Mouse (Mus musculus) CD4-positive helper T cell, adult 2 months (primary cell): ENCODE data around the gene Olfr935.

Experiments used
- DNase-seq: peaks from one replicate; pipeline ENCODE4 v3.0.0-alpha.2; 2012; ENCODE audit warnings: low read depth, missing footprints, low spot score

The Olfr935 gene

GRCm38 (mm10) chr9:38999583-38999982 is at the start of gene Olfr935:
Gene Olfr935 (minus strand): TSS chr9:38999683.
- DNase-seq = no peak

- no peak for DNase-seq
Observed at GRCm38 (mm10) chr9:39023277-39023676, 23.8 kb upstream of the Olfr935 start, which contains the start of gene Olfr146. Gene Olfr146 (minus strand): TSS chr9:39023377.

GRCm38 (mm10) chr9:38988215-38988614 is 11.3 kb downstream of the Olfr935 start, which contains the start of gene Olfr934:
Gene Olfr934 (minus strand): TSS chr9:38988315.
- DNase-seq = no peak

DNA sequence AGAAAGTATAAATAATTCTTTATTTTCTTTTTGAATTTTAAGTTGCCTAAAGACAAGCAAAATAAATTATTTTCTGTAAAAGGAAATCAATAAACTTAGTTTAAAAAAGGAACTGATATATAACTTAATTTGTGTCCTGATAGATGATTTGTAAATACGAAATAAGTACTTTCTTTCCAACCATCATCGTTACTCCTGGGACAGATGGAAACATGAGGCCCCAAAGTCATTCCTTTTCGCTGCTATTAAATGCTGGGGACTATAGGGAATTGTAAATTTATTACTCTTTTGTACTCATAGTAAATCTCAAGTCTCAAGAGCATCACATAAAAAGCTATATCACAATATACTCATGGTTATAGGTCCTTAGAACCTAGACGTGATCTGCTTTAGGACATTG is 27.5 kb downstream of the Olfr935 start, which contains the start of gene Olfr933:
Olfr933 (plus strand) TSS at position 301 of the 400 bp plus-strand sequence.
- no peak for DNase-seq

DNA sequence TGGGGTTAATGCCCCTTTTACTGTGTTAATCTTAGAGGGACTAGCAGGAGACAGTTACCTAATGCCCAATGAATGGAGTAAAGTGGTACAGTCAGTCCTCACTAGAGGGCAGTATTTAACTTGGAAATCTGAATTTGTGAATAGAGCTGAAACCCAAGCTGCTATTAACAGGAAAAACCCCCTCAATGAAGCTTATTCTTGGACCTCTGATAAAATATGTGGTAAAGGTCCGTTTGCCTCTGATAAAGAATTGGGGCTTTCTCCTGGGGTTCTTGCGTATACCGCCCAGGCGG is 45.4 kb downstream of the Olfr935 start:
- DNase-seq = no peak

DNA sequence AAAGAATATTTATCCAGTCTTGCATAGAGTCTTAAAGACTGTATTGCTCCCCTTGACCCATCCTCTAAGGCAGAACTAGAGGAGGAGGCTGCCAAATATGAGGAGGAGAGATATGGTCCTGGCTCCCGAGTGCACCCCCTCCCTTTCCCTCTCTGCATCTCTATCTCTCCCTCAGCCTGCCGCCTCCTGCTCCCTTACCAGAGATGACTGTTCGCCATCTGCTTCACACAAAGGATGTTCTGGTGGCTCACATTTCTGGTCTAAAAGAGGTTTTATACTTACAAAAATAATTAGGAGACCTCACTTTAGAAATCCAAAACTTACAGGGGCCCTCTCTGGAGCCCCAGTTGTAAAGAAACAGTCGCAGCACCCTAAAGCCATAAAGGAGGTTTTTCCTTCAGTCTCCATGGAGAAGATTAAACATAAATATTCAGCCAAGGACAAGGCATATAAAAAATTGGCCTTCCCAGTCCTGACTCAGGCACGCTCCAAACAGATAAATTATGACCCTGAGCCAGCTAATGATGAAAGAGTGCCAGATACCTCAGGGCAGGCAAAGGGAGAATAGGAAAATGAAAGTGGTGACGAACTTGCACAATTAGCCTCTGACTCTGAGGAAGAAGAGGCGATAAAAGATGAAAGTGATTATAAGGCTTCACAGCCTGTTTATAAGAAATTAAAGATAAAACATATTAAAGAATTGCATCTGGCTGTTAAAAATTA is 45.9 kb downstream of the Olfr935 start:
- no peak for DNase-seq
